Mouse (Mus musculus): ENCODE data around the gene Atl1.

DNA sequence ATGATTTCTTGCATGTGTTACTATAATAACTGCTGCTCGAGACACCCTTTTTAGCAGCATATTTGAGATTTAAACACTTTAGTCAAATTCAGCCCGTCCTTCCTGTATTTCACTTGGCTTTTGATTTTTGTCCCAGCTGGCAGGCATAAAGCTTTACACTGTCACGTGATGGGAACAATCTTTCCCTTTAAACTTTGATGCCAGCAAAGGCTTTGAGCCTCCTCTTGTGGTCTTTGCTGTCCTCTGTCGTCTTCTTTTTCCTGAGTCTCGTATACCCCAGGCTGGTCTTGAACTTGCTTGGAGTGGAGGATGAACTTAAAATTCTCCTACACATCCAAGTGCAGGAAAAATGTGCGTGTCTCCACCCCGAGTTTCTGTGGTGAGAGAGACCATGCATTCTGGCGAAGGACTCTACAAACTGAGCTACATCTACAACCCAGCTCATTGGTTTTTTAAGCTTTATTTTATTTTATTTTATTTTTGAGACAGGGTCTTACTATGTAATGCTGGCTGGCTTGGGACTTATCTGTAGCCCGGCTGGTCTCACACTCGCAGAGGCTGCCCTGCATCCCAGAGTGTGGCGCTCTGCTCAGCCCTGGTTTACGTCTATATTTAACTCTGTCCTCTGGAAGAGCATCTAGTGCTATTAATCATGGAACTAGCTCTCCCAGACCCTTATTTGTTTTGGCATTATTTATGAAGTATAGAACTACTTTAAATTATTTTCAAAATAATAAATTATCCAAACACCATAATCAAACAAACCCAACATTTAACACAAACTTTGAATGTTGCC lies 44.1 kb upstream of the Atl1 start:
- TF ChIP-seq CTCF (IDR thresholded peaks at IDR 0.05) (peak; percentile 62), EP300 (IDR thresholded peaks at IDR 0.05) (no peak)

All from lung, postnatal 0 days (tissue).